Mouse (Mus musculus) lung, embryonic 15.5 days (tissue): ENCODE data around the gene Fbxo21. TPM values are rescaled to one million over a fixed set of nuclear protein-coding genes. Genes with fewer than 3 reads are reported as not detected.

Source experiments
- ATAC-seq: fragments of 200-750 bp; cut with Nextera tagmentation; 2 replicates; pipeline ENCODE4 v1.8.0; 2017; ENCODE audit warnings: moderate number of reproducible peaks, borderline replicate concordance; ENCODE audit not compliant: low FRiP score, low TSS enrichment; ENCODE audit errors: extremely low read depth
- H3K27ac ChIP-seq: fragments of 300-500 bp; sonication (generic); 2 replicates; pipeline ENCODE4 v1.5.1; 2015; ENCODE audit warnings: moderate library complexity, mild to moderate bottlenecking, inconsistent platforms
- H3K27me3 ChIP-seq: fragments of 300-500 bp; sonication (generic); 2 replicates; pipeline ENCODE4 v1.6.1; 2015; ENCODE audit warnings: inconsistent platforms
- H3K36me3 ChIP-seq: fragments of 300-500 bp; sonication (generic); 2 replicates; pipeline ENCODE4 v1.6.1; 2015; ENCODE audit warnings: inconsistent platforms
- H3K4me1 ChIP-seq: fragments of 300-500 bp; sonication (generic); 2 replicates; pipeline ENCODE4 v1.6.1; 2015; ENCODE audit warnings: inconsistent platforms
- H3K4me2 ChIP-seq: fragments of 300-500 bp; sonication (generic); 2 replicates; pipeline ENCODE4 v1.6.1; 2015; ENCODE audit warnings: inconsistent platforms, mild to moderate bottlenecking, moderate library complexity
- H3K4me3 ChIP-seq: fragments of 300-500 bp; sonication (generic); 2 replicates; pipeline ENCODE4 v1.5.1; 2015; ENCODE audit warnings: mild to moderate bottlenecking, inconsistent platforms
- H3K9ac ChIP-seq: fragments of 300-500 bp; sonication (generic); 2 replicates; pipeline ENCODE4 v1.6.1; 2015; ENCODE audit warnings: inconsistent platforms
- H3K9me3 ChIP-seq: fragments of 300-500 bp; sonication (generic); 2 replicates; pipeline ENCODE4 v1.6.1; 2016; ENCODE audit warnings: inconsistent platforms
- WGBS: fragments of 180-500 bp; shearing (Covaris S2); methylation state at CpG from one replicate; pipeline ENCODE4 v1.1.7; 2015; 5-methylcytosine and 5-hydroxymethylcytosine counted together
- polyA plus RNA-seq: library from polyadenylated mRNA; unstranded; fragments of >200 nt; fragmentation: Nextera tagmentation; extraction: Ambion mirVana; gene quantifications from 2 replicates; pipeline ENCODE4 v1.2.1, GENCODE M21; 2015

The Fbxo21 gene
- polyA plus RNA-seq, 1 experiment from 2014 or later: 56.8 TPM

GRCm38 (mm10) chr5:118034632-118035031, 58.1 kb downstream of the Fbxo21 start:
- no peaks in the 10 kb centered on the region for H3K9me3 ChIP-seq
- H3K4me2 ChIP-seq: no peak overlapping the region
- H3K36me3 ChIP-seq: no peaks in the 10 kb centered on the region
- H3K27ac ChIP-seq: no peak overlapping the region
- H3K4me1 ChIP-seq: peaks cover 14% of the 10 kb centered on the region
- no peak overlapping the region for H3K4me3 ChIP-seq
- peaks cover 7% of the 10 kb centered on the region for H3K27me3 ChIP-seq
- WGBS: 80% methylated on average over 1 of the region's 1 CpGs
- H3K9ac ChIP-seq: no peak overlapping the region
- ATAC-seq: no peak

GRCm38 (mm10) chr5:118035786-118036185, 59.3 kb downstream of the Fbxo21 start:
- H3K9ac ChIP-seq: no peak overlapping the region
- H3K4me2 ChIP-seq: no peak overlapping the region
- H3K9me3 ChIP-seq: no peaks in the 10 kb centered on the region
- H3K27ac ChIP-seq: no peak overlapping the region
- no peaks in the 10 kb centered on the region for H3K36me3 ChIP-seq
- H3K4me1 ChIP-seq: peaks cover 13% of the 10 kb centered on the region; the same call in 1 of the 2 replicates
- ATAC-seq: no peak
- no peak overlapping the region for H3K4me3 ChIP-seq
- no peaks in the 10 kb centered on the region for H3K27me3 ChIP-seq
- 56% methylated on average over 3 of the region's 3 CpGs for WGBS

GRCm38 (mm10) chr5:118036888-118037797, 60.6 kb downstream of the Fbxo21 start:
- Histone ChIP-seq H3K36me3 (no peaks in the 10 kb centered on the region), H3K27ac (no peak overlapping the region), H3K9ac (no peak overlapping the region), H3K9me3 (no peaks in the 10 kb centered on the region), H3K27me3 (no peaks in the 10 kb centered on the region), H3K4me1 (peaks cover 10% of the 10 kb centered on the region; the same call in 1 of the 2 replicates), H3K4me2 (peak overlapping the region; percentile 35), H3K4me3 (no peak overlapping the region)
- ATAC-seq: peak; percentile 41; the same call in 1 of the 2 replicates
- 29% methylated on average over 25 of the region's 25 CpGs for WGBS

GRCm38 (mm10) chr5:118037798-118038484, 61.4 kb downstream of the Fbxo21 start:
- no peaks in the 10 kb centered on the region for H3K36me3 ChIP-seq
- H3K4me2 ChIP-seq: peak overlapping the region; percentile 35
- H3K27ac ChIP-seq: no peak overlapping the region
- no peak overlapping the region for H3K9ac ChIP-seq
- no peaks in the 10 kb centered on the region for H3K9me3 ChIP-seq
- H3K4me3 ChIP-seq: no peak overlapping the region
- no peaks in the 10 kb centered on the region for H3K27me3 ChIP-seq
- H3K4me1 ChIP-seq: peaks cover 10% of the 10 kb centered on the region; the same call in 1 of the 2 replicates
- ATAC-seq: peak; percentile 50; the same call in 1 of the 2 replicates
- 12% methylated on average over 10 of the region's 10 CpGs for WGBS

- WGBS: 32% methylated on average over 12 of the region's 12 CpGs
- no peak overlapping the region for H3K4me2 ChIP-seq
- no peaks in the 10 kb centered on the region for H3K9me3 ChIP-seq
- no peak overlapping the region for H3K4me3 ChIP-seq
- H3K27ac ChIP-seq: no peak overlapping the region
- no peak overlapping the region for H3K9ac ChIP-seq
- no peaks in the 10 kb centered on the region for H3K36me3 ChIP-seq
- peaks cover 10% of the 10 kb centered on the region; the same call in 1 of the 2 replicates for H3K4me1 ChIP-seq
- ATAC-seq: no peak
- H3K27me3 ChIP-seq: no peaks in the 10 kb centered on the region
Measured at GRCm38 (mm10) chr5:118039241-118039668, 62.7 kb downstream of the Fbxo21 start.

GRCm38 (mm10) chr5:118042599-118042998, 66.1 kb downstream of the Fbxo21 start:
- Histone ChIP-seq H3K9me3 (no peaks in the 10 kb centered on the region), H3K4me1 (peaks cover 2% of the 10 kb centered on the region; the same call in 1 of the 2 replicates), H3K36me3 (no peaks in the 10 kb centered on the region), H3K4me2 (no peak overlapping the region), H3K27me3 (no peaks in the 10 kb centered on the region), H3K9ac (no peak overlapping the region), H3K4me3 (no peak overlapping the region), H3K27ac (no peak overlapping the region)
- 72% methylated on average over 6 of the region's 6 CpGs for WGBS
- no peak for ATAC-seq

- H3K4me2 ChIP-seq: no peak overlapping the region
- H3K9me3 ChIP-seq: no peaks in the 10 kb centered on the region
- H3K36me3 ChIP-seq: no peaks in the 10 kb centered on the region
- no peaks in the 10 kb centered on the region for H3K4me1 ChIP-seq
- no peaks in the 10 kb centered on the region for H3K27me3 ChIP-seq
- H3K4me3 ChIP-seq: no peak overlapping the region
- no peak overlapping the region for H3K27ac ChIP-seq
- no peak for ATAC-seq
- no peak overlapping the region for H3K9ac ChIP-seq
- 79% methylated on average over 4 of the region's 4 CpGs for WGBS
Measured at GRCm38 (mm10) chr5:118043761-118044160, 67.2 kb downstream of the Fbxo21 start.

GRCm38 (mm10) chr5:118044907-118045306, 68.4 kb downstream of the Fbxo21 start:
- no peak overlapping the region for H3K4me3 ChIP-seq
- no peaks in the 10 kb centered on the region for H3K27me3 ChIP-seq
- H3K4me2 ChIP-seq: no peak overlapping the region
- H3K9ac ChIP-seq: no peak overlapping the region
- no peak for ATAC-seq
- H3K36me3 ChIP-seq: no peaks in the 10 kb centered on the region
- 74% methylated on average over 6 of the region's 6 CpGs for WGBS
- no peak overlapping the region for H3K27ac ChIP-seq
- H3K9me3 ChIP-seq: no peaks in the 10 kb centered on the region
- no peaks in the 10 kb centered on the region for H3K4me1 ChIP-seq

- Histone ChIP-seq H3K9ac (no peak overlapping the region), H3K36me3 (no peaks in the 10 kb centered on the region), H3K27ac (no peak overlapping the region), H3K4me3 (no peak overlapping the region), H3K27me3 (no peaks in the 10 kb centered on the region), H3K9me3 (no peaks in the 10 kb centered on the region), H3K4me2 (no peak overlapping the region), H3K4me1 (no peaks in the 10 kb centered on the region)
- ATAC-seq: no peak
- 77% methylated on average over 9 of the region's 9 CpGs for WGBS
Measured at GRCm38 (mm10) chr5:118045385-118045784, 68.9 kb downstream of the Fbxo21 start.

- no peak overlapping the region for H3K4me3 ChIP-seq
- no peaks in the 10 kb centered on the region for H3K36me3 ChIP-seq
- H3K4me2 ChIP-seq: no peak overlapping the region
- H3K27ac ChIP-seq: no peak overlapping the region
- no peaks in the 10 kb centered on the region for H3K27me3 ChIP-seq
- ATAC-seq: no peak
- H3K9me3 ChIP-seq: no peaks in the 10 kb centered on the region
- no peak overlapping the region for H3K9ac ChIP-seq
- WGBS: 82% methylated on average over 14 of the region's 14 CpGs
- H3K4me1 ChIP-seq: no peaks in the 10 kb centered on the region
Measured at GRCm38 (mm10) chr5:118047091-118047757, 70.7 kb downstream of the Fbxo21 start.

- Histone ChIP-seq H3K27me3 (no peaks in the 10 kb centered on the region), H3K27ac (no peak overlapping the region), H3K36me3 (no peaks in the 10 kb centered on the region), H3K9ac (no peak overlapping the region), H3K4me3 (no peak overlapping the region), H3K4me1 (no peaks in the 10 kb centered on the region; the same call in 1 of the 2 replicates), H3K4me2 (no peak overlapping the region), H3K9me3 (no peaks in the 10 kb centered on the region)
- WGBS: 68% methylated on average over 4 of the region's 4 CpGs
- no peak for ATAC-seq
Measured at GRCm38 (mm10) chr5:118048412-118048811, 71.9 kb downstream of the Fbxo21 start.
